Mouse (Mus musculus) midbrain, embryonic 16.5 days (tissue): Measurements from ENCODE around the gene Neo1. TPM values are rescaled to one million over a fixed set of nuclear protein-coding genes. Genes with fewer than 3 reads are reported as not detected.

Source experiments
- ATAC-seq: fragments of 200-750 bp; cut with Nextera tagmentation; 2 replicates; pipeline ENCODE4 v1.8.0; 2017; ENCODE audit warnings: moderate TSS enrichment
- H3K27ac ChIP-seq: fragments of 300-500 bp; sonication (generic); 2 replicates; pipeline ENCODE4 v1.5.1; 2014; ENCODE audit warnings: mild to moderate bottlenecking, low read length, mixed read lengths
- H3K27me3 ChIP-seq: fragments of 300-500 bp; sonication (generic); 2 replicates; pipeline ENCODE4 v1.6.1; 2014; ENCODE audit warnings: low read depth, low read length, mixed read lengths; ENCODE audit not compliant: control insufficient read depth, insufficient read depth
- H3K36me3 ChIP-seq: fragments of 300-500 bp; sonication (generic); 2 replicates; pipeline ENCODE4 v1.6.1; 2014; ENCODE audit warnings: mild to moderate bottlenecking, low read length, moderate library complexity, mixed read lengths; ENCODE audit not compliant: control insufficient read depth, insufficient read depth
- H3K4me1 ChIP-seq: fragments of 300-500 bp; sonication (generic); 2 replicates; pipeline ENCODE4 v1.6.1; 2014; ENCODE audit warnings: mild to moderate bottlenecking, low read length, mixed read lengths; ENCODE audit not compliant: control insufficient read depth, insufficient read depth
- H3K4me2 ChIP-seq: fragments of 300-500 bp; sonication (generic); 2 replicates; pipeline ENCODE4 v1.6.1; 2014; ENCODE audit warnings: mild to moderate bottlenecking, low read length, mixed read lengths
- H3K4me3 ChIP-seq: fragments of 300-500 bp; sonication (generic); 2 replicates; pipeline ENCODE4 v1.5.1; 2014; ENCODE audit warnings: low read depth, mild to moderate bottlenecking, low read length, moderate library complexity, mixed read lengths
- H3K9ac ChIP-seq: fragments of 300-500 bp; sonication (generic); 2 replicates; pipeline ENCODE4 v1.6.1; 2014; ENCODE audit warnings: low read depth, low read length, mixed read lengths
- H3K9me3 ChIP-seq: fragments of 300-500 bp; sonication (generic); replicated peaks from 2 replicates; pipeline ENCODE4 v1.6.1; 2014; ENCODE audit warnings: mild to moderate bottlenecking, low read length, mixed read lengths; ENCODE audit not compliant: control insufficient read depth, poor library complexity, severe bottlenecking
- WGBS: fragments of 180-500 bp; shearing (Covaris S2); extraction: QIAGEN DNeasy Blood & Tissue Kit; methylation state at CpG from one replicate; pipeline ENCODE4 v1.1.7; 2014; 5-methylcytosine and 5-hydroxymethylcytosine counted together
- polyA plus RNA-seq: library from polyadenylated mRNA; unstranded; fragments of >200 nt; fragmentation: Nextera tagmentation; extraction: Ambion mirVana; gene quantifications from 2 replicates; pipeline ENCODE4 v1.2.1, GENCODE M21; 2015

Gene Neo1
- polyA plus RNA-seq, 1 experiment from 2014 or later = 48.6 TPM

GRCm38 (mm10) chr9:58934776-58935175 lies 101.5 kb downstream of the Neo1 start:
- no peak for ATAC-seq

GRCm38 (mm10) chr9:58928103-58928502 lies 108.1 kb downstream of the Neo1 start:
- Histone ChIP-seq H3K4me2 (no peak overlapping the region), H3K36me3 (peaks cover 2% of the 10 kb centered on the region; the same call in 1 of the 2 replicates), H3K9ac (no peak overlapping the region), H3K27ac (no peak overlapping the region), H3K4me3 (no peak overlapping the region), H3K27me3 (no peaks in the 10 kb centered on the region), H3K4me1 (no peaks in the 10 kb centered on the region), H3K9me3 (no peaks in the 10 kb centered on the region)
- 33% methylated on average over 1 of the region's 1 CpGs for WGBS
- ATAC-seq = no peak

More at GRCm38 (mm10) chr9:58934776-58935175, 101.5 kb downstream of the Neo1 start:
- Histone ChIP-seq H3K27ac (no peak overlapping the region), H3K4me3 (no peak overlapping the region), H3K9ac (no peak overlapping the region), H3K36me3 (peaks cover 2% of the 10 kb centered on the region; the same call in 1 of the 2 replicates), H3K9me3 (no peaks in the 10 kb centered on the region), H3K27me3 (no peaks in the 10 kb centered on the region), H3K4me1 (no peaks in the 10 kb centered on the region), H3K4me2 (no peak overlapping the region)
- 86% methylated on average over 2 of the region's 2 CpGs for WGBS

DNA sequence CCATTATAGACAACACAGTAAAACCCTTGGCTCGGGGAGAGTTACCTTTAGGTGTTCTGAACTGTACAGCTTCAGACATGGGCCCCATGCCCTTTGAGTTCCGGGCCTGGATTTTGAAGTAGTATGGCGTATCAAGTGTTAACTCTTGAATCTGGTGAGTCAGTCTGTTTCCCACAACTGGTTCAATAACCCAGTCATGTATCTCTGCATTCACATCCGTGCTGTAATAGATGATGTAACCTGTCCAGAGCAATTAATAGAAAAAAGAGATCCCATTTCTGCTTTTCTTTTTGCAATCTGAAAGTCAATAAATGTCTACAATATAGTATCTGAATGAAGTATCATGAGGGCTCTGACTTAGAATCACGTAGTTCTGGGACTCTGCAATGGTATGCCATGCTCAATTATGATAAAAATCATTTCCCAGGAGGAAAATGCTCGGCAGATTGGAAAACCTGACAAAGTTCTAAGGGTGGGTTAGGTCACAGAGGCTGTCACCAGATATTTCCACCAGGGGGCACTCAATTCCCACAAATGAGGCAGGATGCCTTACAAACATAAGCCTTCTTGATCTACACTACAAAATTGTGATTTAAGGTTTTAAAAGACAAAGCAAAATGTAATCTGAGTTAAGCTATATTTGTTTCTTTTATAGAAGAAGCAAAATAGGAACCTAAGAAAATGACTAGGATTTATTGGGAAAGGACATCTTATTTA lies 133.2 kb downstream of the Neo1 start:
- Histone ChIP-seq H3K27me3 (no peaks in the 10 kb centered on the region), H3K36me3 (peaks cover 6% of the 10 kb centered on the region; the same call in 1 of the 2 replicates), H3K4me1 (no peaks in the 10 kb centered on the region), H3K27ac (no peak overlapping the region), H3K9ac (no peak overlapping the region), H3K4me3 (no peak overlapping the region), H3K4me2 (no peak overlapping the region), H3K9me3 (no peaks in the 10 kb centered on the region)
- ATAC-seq = no peak
- 69% methylated on average over 6 of the region's 6 CpGs for WGBS

GRCm38 (mm10) chr9:58899602-58900001 lies 136.6 kb downstream of the Neo1 start:
- Histone ChIP-seq H3K9me3 (no peaks in the 10 kb centered on the region), H3K4me2 (no peak overlapping the region), H3K27me3 (no peaks in the 10 kb centered on the region), H3K9ac (no peak overlapping the region), H3K27ac (no peak overlapping the region), H3K4me1 (no peaks in the 10 kb centered on the region), H3K36me3 (0 out of 2 replicates have a peak, but pooled peaks cover 6% of the 10 kb centered on the region), H3K4me3 (no peak overlapping the region)
- ATAC-seq = no peak

- Histone ChIP-seq H3K9me3 (no peaks in the 10 kb centered on the region), H3K4me2 (no peak overlapping the region), H3K36me3 (peaks cover 16% of the 10 kb centered on the region), H3K9ac (no peak overlapping the region), H3K27me3 (no peaks in the 10 kb centered on the region), H3K4me1 (no peaks in the 10 kb centered on the region), H3K27ac (no peak overlapping the region), H3K4me3 (no peak overlapping the region)
- no peak for ATAC-seq
- 93% methylated on average over 6 of the region's 6 CpGs for WGBS
These were observed 144.2 kb downstream of the Neo1 start for GRCm38 (mm10) chr9:58891840-58892640.

DNA sequence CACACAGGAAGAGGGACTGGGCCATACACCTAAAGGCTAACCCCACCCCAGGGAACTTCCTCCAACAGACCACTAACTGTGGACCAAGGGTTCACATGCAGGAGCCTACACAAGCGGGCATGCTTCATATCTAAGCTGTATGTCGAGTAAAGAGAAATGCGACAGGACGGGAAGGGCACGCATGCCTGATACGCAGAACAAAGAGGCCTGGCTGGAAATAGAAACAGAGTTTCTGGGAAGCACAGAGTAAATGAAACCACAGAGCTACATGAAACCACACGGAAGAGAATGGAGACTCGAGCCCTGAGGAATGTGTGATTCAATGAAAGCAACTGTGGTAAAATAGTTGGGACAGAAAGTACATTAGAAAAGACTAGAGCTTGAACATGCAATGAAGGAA lies 145.3 kb downstream of the Neo1 start:
- peaks cover 18% of the 10 kb centered on the region for H3K36me3 ChIP-seq
- H3K4me2 ChIP-seq = no peak overlapping the region
- no peak for ATAC-seq
- no peaks in the 10 kb centered on the region for H3K4me1 ChIP-seq
- H3K4me3 ChIP-seq = no peak overlapping the region
- 95% methylated on average over 8 of the region's 8 CpGs for WGBS
- H3K9ac ChIP-seq = no peak overlapping the region
- no peaks in the 10 kb centered on the region for H3K27me3 ChIP-seq
- H3K27ac ChIP-seq = no peak overlapping the region
- H3K9me3 ChIP-seq = no peaks in the 10 kb centered on the region

DNA sequence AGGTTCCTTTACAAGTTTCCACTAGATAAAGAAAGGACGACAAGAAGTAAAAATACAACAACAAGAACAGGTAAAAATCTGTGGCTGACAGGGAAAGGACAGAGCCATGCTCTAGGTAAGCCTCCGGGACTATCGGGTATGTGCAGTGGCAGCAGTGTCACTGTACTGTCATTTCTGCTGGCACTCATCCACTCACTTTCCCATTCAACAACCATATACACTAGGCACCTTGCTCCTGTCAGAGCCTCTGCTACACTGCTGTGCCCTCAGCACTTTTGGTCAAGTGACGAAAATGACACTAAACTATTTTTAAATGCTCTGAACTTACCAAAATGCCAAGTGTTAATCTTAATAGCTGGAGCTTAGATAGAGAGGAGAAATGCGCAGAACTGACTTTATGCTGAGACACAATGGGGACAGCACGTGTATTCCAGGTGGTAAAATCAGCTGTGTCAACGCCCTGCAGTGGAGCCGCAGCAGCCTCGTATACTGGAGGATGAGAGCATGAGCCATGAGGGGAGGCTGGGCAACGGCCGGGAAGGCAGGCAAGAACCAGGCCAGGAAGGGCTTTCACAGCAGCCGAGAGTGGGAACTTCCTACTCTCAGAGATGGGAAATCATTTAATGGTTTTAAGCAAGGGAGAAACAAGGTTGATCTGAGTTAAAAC lies 146.3 kb downstream of the Neo1 start:
- no peak for ATAC-seq
- H3K9me3 ChIP-seq = no peaks in the 10 kb centered on the region
- WGBS = 92% methylated on average over 12 of the region's 12 CpGs
- no peaks in the 10 kb centered on the region for H3K4me1 ChIP-seq
- H3K9ac ChIP-seq = no peak overlapping the region
- no peak overlapping the region for H3K4me2 ChIP-seq
- H3K27ac ChIP-seq = no peak overlapping the region
- H3K27me3 ChIP-seq = no peaks in the 10 kb centered on the region
- peaks cover 18% of the 10 kb centered on the region for H3K36me3 ChIP-seq
- no peak overlapping the region for H3K4me3 ChIP-seq

GRCm38 (mm10) chr9:58882686-58883085 lies 153.6 kb downstream of the Neo1 start:
- no peak overlapping the region for H3K4me2 ChIP-seq
- no peaks in the 10 kb centered on the region for H3K9me3 ChIP-seq
- peaks cover 14% of the 10 kb centered on the region; the same call in 1 of the 2 replicates for H3K36me3 ChIP-seq
- no peak overlapping the region for H3K9ac ChIP-seq
- WGBS = 63% methylated on average over 1 of the region's 1 CpGs
- no peaks in the 10 kb centered on the region for H3K27me3 ChIP-seq
- no peaks in the 10 kb centered on the region for H3K4me1 ChIP-seq
- no peak overlapping the region for H3K27ac ChIP-seq
- no peak overlapping the region for H3K4me3 ChIP-seq
- ATAC-seq = no peak

- Histone ChIP-seq H3K4me2 (no peak overlapping the region), H3K4me1 (no peaks in the 10 kb centered on the region), H3K4me3 (no peak overlapping the region), H3K27ac (no peak overlapping the region), H3K27me3 (no peaks in the 10 kb centered on the region), H3K9ac (no peak overlapping the region), H3K9me3 (no peaks in the 10 kb centered on the region), H3K36me3 (peaks cover 18% of the 10 kb centered on the region)
- ATAC-seq = no peak
- WGBS = 89% methylated on average over 1 of the region's 1 CpGs
These were observed 156.4 kb downstream of the Neo1 start for GRCm38 (mm10) chr9:58879836-58880235.
